Mouse (Mus musculus) liver, embryonic 14 days (tissue): ENCODE results near the gene Kirrel3. TPM values are rescaled to one million over a fixed set of nuclear protein-coding genes. Genes with fewer than 3 reads are reported as not detected.

Experiments
- polyA plus RNA-seq: library from polyadenylated mRNA; depleted of rRNA; stranded (reverse); fragments of >200 nt; gene quantifications from 2 replicates; pipeline ENCODE4 v1.2.3, GENCODE M21; 2012; rRNA removed

Kirrel3 gene
- 0.01 and 0.06 TPM in 2 replicates for polyA plus RNA-seq

GRCm38 (mm10) chr9:34485759-34486431, at the start of gene Kirrel3:
Kirrel3 (plus strand) TSS chr9:34485894.

